Mouse (Mus musculus): Measurements from ENCODE around the gene Gm45808.
"Not testable (repeated sequence)": the region's sequence is repeated elsewhere in the genome, so short reads cannot be mapped to it uniquely, and the experiment has no call there.

The Gm45808 gene

DNA sequence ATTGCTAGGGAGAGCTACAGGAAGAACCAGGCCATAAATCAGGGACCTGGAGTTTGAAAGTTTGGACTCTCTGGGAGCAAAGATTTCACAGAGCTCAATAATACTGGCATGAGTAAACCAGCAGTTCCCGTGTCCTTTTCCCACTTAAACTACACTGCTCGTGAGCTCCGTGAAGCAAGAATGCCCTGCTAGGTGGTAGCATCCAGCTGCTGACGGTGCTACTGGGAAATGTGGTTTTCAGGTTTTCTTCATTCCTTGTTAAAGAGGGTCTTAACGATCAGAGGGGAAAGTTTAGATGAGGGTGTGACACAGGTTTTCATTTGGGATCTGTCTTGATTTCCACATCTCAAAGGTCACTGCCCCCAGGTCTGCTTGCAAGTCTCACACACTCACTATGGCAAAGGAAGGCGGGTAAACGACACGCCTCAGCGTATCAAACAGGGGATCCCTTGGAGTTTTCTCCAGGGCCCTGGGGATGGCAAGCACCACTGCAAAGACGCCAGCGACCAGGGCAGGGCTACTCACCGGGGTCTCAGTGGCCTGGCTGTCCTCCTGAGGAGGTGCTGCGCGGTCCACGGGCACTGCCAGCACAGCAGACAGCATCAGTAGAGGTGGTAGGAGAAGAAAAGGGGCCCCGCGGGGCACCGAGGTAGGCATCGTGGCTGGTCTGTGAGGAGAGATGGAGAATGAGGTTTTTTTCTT, 22.7 kb upstream of the Gm45808 start:
- no peak for DNase-seq (ENCODE audit: low read depth, low spot score)

DNA sequence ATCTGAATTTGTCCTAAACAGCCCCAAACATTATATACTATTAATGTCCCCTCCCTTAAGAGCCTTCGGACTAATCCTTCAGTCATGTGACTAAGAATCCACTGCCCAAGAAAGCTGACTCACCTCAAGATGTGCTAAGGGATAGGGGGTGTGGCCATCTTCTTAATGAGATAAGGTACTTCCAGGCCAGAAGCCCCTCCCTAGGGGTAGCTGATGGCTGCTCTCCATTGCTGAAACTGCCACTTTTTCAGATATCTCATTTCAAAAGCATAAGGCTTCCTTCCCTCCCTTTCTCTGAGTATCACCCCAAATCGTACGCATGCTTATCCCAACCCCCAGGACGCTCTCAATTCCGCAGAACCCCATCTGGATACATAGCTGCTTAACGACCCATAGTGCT, 21.9 kb upstream of the Gm45808 start:
- peak; percentile 62 for DNase-seq (ENCODE audit: low read depth, low spot score)

DNA sequence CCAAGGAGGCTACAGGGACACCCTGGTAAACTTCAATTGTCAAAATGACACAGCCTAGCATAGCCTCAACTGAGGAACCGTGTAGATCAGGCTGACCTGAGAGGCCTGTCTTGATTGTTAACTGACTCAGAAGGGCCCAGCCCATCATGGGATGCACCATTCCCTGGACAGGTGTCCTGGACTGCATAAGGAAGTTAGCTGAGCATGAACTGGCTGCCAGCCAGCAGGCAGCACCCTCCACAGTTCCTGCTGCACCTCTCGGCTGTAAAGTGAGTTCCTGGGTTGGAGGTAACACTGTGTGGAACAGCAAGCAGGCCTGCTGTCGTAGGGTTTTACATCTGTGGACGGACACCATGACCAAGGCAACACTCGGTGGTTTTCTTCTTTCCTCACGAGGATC, 21.0 kb upstream of the Gm45808 start:
- no peak for DNase-seq (ENCODE audit: low read depth, low spot score)

DNA sequence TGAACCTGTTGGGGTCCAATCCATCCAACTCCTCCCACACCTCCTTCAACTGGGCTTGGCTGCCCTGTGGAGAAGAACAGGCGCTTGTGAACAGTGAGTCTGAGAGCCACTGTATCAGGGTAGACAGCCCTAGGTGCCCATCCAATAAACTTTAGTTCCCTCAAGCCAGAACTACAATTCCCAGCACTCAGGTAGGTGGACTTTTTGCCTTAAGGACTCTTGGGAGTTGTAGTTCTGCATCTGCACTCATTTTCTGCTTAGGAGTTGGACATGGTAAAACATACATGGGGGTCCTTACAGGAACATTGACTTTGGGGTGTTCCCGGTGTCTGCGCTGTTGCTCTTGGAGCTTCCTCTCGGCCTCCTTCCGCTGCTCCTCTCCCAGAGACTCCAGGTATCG, 11.8 kb upstream of the Gm45808 start:
- no peak for DNase-seq (ENCODE audit: low read depth, low spot score)

DNA sequence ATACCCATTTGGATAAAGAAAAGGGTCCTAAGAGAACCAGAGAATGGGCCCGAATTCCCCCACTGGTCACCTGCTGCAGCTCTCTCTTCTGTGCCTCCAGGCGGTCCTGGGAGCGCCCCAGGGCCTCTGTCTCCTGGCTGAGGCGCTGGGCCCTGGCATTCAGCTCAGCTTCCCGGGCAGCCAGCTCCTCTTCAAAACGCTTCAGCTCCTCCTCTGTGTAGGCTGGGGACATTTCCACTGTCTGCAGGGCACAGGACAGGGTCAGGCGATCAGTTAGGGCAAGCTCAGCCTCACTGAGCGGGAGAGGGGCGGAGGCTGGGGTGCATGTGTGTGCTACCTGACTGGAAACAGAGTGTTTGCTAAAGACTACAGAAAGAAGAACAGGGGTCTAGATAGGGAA, 7.9 kb upstream of the Gm45808 start:
- no peak for DNase-seq (ENCODE audit: low read depth, low spot score)

DNA sequence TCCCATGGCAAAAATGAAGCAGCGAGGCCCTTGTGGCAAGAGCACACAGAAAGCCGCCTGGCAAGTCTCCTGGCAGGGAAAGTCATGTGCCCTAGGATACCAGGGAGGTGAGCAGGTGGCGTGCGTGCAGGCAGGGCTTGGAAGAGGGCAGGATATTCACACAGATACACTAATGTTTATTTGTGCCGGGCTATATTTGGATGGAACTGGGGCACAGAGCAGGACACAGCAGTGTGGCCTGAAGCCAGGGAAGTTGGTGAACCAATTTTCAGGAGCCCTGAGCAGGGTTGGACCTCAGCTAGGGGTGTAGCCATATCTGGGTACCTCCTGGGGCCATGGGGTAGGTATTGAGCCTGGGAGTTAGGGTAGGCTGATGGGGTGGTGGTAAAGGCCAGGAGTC, 6.3 kb upstream of the Gm45808 start:
- no peak for DNase-seq (ENCODE audit: low read depth, low spot score)

DNA sequence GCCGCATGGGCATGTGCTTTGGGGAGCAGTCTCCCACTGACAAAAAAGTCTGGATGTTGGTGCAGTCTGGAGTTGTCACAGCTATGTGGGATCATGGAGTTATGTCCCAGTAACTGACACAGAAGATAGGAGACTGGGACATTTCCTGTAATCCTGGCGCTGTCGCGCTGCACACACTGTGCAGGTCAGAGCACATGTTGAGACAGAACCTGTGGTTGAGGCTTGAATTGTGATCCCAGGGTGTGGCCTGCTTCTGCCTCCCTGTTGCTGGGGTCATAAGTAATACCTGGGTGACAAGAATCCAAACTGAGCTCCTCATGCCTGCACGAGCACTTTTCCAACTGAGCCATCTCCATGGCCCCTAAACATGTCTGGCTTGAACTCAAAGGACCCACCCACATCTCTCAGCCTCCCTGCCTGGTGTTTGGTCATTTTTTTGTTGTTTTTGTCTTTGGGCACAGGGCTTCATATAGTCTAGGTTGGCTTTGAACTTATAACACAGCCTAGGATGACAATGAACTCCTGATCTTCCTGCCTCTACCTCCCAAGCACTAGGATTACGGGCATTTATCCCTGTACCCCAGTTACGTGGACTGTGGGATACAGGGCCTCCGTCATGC, 5.7 kb upstream of the Gm45808 start:
- DNase-seq (ENCODE audit: low read depth, low spot score) = no peak

DNA sequence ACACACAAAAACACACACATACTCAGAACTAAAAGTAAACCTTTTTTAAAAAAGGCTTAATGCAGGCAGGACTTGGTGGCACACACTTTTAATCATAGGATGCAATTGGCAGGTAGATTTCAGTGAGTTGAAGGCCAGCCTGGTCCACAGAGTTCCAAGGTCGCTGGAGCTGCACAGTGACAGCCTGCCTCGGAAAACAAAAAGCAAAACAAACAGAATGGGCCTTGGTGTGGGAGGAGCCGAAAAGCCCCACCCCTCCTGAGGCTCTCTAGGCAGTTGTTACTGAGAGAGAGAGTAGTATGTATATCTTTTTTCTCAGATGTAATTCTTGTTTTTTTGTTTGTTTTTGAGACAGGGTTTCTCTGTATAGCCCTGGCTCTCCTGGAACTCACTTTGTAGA, 4.7 kb upstream of the Gm45808 start:
- DNase-seq (ENCODE audit: low read depth, low spot score) = peak; percentile 43

DNA sequence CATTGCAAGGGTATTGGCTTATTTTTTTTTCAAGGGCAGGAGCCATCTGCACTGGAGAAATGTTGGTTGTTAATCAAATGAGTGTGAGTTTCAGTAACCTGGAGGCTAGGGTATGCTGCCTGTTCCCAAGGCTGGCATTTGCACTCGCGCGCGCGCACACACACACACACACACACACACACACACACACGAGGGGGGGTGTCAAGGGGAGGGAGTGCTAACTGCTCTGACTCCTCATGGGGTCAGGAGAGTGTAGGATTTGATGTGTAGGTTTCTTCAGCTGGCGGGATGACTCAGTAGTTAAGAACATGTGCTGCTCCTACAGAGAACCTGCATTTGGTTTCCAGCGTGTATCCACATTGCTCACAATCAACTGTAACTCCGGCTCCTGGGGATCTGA, 4.2 kb upstream of the Gm45808 start:
- DNase-seq (ENCODE audit: low read depth, low spot score) = no peak

DNA sequence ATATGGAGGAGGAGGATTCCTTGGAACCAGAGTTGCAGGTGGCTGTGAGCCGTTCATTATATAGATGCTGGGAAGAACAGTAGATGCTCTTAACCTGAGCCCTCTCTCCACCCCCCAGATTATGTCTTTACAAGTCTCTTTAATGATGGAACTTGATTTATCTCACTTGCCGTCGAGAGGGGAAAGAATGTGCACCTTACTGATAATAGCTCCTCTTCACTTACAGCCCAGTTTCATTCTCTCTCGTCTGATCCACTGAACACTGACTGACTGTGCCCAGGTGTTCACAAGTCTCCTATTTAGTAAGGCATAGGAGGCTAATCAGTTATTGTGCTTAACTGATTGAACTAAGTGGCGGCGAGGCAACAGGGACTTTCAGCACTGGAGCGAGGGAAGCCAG, 3.0 kb upstream of the Gm45808 start:
- no peak for DNase-seq (ENCODE audit: low read depth, low spot score)

DNA sequence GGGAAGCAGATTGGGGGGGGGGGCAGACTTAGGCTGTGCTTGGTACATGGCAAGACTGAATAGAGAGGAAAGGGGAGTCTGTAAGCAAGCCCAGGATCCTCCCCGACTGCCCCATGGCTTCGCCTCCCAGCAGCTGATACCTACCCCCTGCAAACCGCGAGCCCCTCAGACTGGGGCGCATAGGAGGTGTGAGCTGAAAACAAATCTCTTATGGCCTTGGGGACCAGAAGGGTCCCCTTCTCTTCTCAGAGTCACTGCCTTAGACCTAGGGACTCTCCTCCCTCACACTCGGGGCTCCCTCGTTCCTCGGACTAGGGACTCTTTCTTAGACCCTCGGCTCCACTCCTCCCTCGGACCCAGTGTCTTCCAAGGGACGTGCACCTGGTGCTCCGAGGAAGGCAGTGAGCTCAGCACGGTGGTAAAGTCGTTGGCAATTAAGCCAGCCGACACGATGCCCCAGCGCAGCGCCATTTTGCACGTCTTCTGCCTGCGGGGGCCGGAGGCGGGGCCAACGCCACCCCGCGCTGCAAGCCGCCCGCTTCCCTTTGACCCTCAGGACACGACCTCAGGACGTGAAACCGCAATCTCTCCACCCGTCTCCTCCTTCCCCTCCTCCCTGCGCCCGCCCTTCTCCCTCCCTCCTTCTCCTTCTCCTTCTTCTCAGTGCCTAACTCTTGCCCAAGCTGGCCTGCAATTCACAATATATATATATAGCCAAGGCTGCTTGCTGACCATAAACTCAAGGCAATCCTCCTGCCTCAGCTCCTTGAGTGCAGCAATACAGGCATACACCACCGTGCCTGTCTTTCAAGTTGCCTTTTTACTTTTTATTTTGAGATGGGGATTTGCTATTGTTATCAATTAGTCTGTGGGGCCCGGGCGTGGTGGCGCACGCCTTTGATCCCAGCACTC, 1.9 kb upstream of the Gm45808 start, which contains the start of gene Dhdh:
Gene Dhdh (minus strand): TSS at position 513 of the 912 bp plus-strand sequence.
- DNase-seq (ENCODE audit: low read depth, low spot score) = peak; percentile 76

DNA sequence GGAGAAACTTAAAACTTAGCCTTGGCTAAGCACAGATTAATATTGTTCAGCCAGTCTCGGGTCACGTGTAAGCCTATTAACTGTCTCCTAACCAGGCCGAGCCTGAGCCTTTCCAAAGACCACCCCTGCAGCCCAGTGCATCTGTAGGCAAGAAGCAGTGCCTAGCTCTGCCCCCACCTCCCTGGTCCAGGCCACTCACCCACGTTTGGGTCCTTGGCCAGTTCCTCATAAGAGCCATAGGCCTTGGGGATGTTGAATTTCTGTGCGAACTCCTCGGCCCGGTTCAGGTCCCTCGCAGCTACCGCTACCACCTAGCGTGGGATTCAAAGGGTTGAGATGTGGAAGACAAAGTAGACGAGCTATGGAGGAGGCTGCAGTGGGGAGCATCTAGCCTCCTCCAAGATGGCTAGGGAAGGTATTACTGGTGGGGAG, 1.3 kb upstream of the Gm45808 start:
- DNase-seq (ENCODE audit: low read depth, low spot score) = no peak

DNA sequence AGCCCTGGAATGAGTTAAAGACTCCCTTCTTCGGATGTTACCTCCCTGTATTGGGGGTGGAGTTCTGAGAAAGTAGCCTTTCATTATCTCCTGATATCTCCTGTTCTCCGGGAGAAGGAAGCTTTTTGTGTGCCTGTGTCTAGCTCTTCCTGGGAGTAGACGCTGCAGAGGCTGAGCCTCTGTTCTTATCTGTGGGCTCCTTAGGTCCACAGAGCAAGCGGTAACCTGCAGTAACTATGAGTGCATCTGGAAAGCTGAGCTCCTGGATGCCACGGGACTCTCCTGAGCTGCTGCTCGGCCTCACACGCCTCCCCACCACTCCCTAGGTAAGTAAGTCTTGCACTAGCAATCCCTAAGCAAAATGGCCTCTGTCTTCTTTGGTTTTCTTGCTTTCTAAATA, 453 bp downstream of the Gm45808 start:
- no peak for DNase-seq (ENCODE audit: low read depth, low spot score)

DNA sequence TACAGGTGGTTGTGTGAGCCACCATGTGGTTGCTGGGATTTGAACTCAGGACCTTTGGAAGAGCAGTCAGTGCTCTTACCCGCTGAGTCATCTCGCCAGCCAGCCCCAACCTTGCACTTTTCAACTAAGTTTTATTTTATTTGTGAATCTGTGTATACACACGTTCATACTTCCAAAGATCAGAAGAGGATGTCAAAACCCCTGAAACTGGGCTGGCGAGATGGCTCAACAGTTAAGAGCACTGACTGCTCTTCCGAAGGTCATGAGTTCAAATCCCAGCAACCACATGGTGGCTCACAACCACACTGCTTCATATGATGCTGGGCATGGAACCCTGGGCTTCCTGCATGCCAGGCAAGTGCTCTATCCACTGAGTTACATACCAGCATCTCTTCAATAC, 1.6 kb downstream of the Gm45808 start:
- DNase-seq (ENCODE audit: low read depth, low spot score) = not testable (repeated sequence)

DNA sequence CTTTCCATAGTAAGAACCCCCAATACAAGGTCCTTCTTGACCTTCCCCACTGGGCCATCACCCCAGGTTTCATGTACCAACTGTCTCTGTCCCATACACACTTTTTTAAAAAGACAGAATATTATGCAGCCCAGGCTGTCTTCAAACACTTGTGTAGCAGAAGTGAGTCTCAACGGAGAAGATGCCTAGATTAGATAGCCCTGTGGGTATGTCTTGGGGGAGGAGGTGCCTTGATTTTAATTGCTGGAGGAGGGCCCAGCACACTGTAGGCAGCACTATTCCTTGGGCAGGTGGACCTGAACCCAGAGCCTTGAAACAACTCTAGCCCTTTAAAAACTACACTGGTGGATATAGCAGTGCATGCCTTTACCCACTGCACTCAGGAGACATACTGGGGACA, 4.4 kb downstream of the Gm45808 start:
- no peak for DNase-seq (ENCODE audit: low read depth, low spot score)

DNA sequence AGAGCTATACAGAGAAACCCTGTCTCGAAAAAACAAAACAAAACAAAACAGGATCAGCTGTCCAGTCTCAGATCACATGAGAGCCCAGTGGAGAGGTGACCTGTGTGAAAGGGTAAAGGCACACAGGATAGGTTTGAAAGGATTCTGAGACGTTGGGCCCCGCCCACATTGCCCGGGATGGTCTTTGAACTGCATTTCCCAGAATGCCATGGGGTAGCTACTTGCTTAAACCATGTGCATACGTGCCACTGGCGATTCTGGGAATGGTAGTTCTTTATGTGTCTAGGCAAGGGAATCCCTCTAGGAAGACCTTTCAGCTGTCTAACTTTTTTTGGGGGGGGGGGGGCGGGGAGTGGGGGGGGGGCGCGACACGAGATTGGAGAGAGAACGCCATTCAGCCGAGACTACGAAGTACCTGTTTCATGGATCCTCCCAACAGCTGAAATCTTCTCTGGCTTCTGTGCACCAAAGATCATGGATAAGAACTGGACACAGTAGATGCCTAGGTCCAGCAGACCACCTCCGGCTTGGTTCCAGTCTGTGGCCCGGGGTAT, 5.2 kb downstream of the Gm45808 start, which contains the start of gene Tulp2:
Gene Tulp2 (plus strand): TSS at position 504 of the 554 bp plus-strand sequence.
- peak; percentile 94 for DNase-seq (ENCODE audit: low read depth, low spot score)

DNA sequence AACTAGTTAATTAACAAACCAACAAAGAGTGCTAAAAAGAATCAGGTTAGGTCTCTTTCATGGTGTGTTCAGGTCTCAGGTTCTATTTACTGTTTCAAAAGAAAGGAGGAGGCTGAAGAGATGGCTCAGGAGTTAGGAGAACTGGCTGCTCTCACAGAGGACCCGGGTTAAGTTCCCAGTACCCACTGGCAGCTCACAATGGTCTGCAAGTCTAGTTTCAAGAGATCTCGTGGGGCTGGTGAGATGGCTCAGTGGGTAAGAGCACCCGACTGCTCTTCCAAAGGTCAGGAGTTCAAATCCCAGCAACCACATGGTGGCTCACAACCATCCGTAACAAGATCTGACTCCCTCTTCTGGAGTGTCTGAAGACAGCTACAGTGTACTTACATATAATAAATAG, 6.3 kb downstream of the Gm45808 start:
- DNase-seq (ENCODE audit: low read depth, low spot score) = not testable (repeated sequence)

DNA sequence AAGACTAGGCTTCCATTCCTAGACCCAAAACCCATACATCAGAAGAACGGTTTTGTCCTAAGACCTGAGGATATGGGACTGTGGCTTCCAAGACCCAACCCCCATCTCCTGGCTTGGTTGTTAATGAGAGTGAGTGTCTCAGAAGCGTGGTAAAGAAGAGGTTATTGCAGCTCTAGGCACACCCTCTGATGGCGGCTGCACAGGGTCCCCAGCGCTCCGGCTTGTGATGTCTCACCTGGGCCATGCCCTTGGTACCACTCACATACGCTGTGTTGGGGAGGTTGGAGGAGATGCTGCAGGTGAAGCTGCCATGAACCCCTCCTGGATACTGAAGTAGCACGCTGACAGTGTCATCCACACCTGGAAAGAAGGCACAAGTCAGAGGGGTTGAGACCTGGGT, 7.8 kb downstream of the Gm45808 start:
- no peak for DNase-seq (ENCODE audit: low read depth, low spot score)

DNA sequence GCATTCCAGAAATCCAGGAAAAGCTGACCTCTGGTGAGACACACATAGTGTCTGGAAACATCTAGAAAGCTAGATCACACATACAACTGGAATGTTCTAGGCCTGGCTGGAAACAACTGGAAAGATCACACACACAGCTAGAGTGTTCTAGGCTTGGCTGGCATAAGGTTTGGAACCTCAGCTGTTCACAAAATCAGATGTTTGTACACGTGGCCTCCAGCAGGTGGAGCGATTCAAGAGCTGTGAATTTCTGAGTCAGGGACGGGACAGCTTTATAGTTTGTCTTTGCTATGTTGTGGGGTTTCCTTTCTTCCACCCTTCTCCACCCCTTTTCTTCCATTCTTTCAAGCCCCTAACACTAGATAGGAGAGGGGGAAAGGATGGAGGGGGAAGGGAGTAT, 9.6 kb downstream of the Gm45808 start:
- peak; percentile 80 for DNase-seq (ENCODE audit: low read depth, low spot score)

DNA sequence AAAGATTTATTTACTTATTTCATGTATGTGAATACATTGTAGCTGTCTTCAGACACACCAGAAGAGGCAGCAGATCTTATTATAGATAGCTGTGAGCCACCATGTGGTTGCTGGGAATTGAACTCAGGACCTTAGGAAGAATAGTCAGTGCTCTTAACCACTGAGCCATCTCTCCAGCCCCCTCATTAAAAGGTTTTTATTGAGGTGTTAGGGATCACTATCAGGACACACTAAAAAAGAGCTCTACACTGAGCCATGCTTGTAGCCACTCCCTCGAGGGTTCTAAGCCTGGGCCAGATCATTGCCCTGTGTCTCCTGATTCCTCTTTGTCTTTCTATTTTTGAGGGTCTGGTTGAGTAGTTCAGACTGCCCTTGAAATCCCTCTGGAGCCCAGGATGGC, 10.2 kb downstream of the Gm45808 start:
- no peak for DNase-seq (ENCODE audit: low read depth, low spot score)

DNA sequence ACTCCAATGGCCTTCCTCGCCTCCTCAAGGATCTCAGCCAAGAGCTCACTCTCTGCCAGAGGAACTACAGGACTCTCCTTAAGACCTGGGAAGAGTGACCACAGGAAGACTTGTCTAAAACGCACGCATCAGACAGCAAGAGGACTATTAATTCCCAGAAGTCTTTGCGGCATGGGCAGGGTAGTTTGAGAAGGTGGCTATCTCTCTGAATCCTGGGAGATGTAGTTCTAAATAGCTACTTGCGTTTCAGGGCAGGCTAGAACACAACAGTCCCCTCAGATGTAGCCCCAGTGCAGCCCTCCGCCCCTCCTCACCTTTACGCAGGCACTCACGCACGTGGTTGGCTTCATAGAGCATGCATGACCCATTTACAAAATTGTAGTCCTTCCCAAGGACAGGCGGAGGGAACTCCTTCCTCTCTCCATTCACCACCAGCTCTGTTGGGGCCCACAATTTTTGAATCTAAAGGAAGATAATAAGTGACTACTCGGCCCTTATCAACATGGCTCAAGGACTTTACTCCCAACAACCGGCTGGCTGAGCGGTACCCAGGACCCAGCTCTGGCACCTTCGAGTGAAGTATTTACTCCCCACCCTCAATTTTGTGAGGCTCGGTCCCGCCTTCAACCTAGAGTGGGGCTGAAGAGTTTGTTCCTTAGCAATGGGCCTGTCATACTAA, 11.2 kb downstream of the Gm45808 start:
- DNase-seq (ENCODE audit: low read depth, low spot score) = peak; percentile 83
